Mouse (Mus musculus) hindbrain, embryonic 16.5 days (tissue): Measurements from ENCODE around the gene Cfi. TPM values are rescaled to one million over a fixed set of nuclear protein-coding genes. Genes with fewer than 3 reads are reported as not detected.

Experiments
- ATAC-seq: fragments of 200-750 bp; cut with Nextera tagmentation; 2 replicates; pipeline ENCODE4 v1.8.0; 2017; ENCODE audit warnings: moderate TSS enrichment, moderate library complexity
- H3K27ac ChIP-seq: fragments of 300-500 bp; sonication (generic); 2 replicates; pipeline ENCODE4 v1.5.1; 2014; ENCODE audit warnings: low read depth, mild to moderate bottlenecking, control low read depth, low read length, moderate library complexity
- H3K27me3 ChIP-seq: fragments of 300-500 bp; sonication (generic); replicated peaks from 2 replicates; pipeline ENCODE4 v1.6.1; 2014; ENCODE audit warnings: low read length; ENCODE audit not compliant: control insufficient read depth, insufficient read depth
- H3K36me3 ChIP-seq: fragments of 300-500 bp; sonication (generic); 2 replicates; pipeline ENCODE4 v1.6.1; 2014; ENCODE audit warnings: mild to moderate bottlenecking, low read length, moderate library complexity, mixed read lengths; ENCODE audit not compliant: control insufficient read depth, insufficient read depth
- H3K4me1 ChIP-seq: fragments of 300-500 bp; sonication (generic); 2 replicates; pipeline ENCODE4 v1.6.1; 2014; ENCODE audit warnings: low read depth, low read length; ENCODE audit not compliant: control insufficient read depth, insufficient read depth
- H3K4me2 ChIP-seq: fragments of 300-500 bp; sonication (generic); 2 replicates; pipeline ENCODE4 v1.6.1; 2014; ENCODE audit warnings: mild to moderate bottlenecking, low read length, control low read depth, moderate library complexity
- H3K4me3 ChIP-seq: fragments of 300-500 bp; sonication (generic); 2 replicates; pipeline ENCODE4 v1.5.1; 2014; ENCODE audit warnings: mild to moderate bottlenecking, low read length, control low read depth, moderate library complexity
- H3K9ac ChIP-seq: fragments of 300-500 bp; sonication (generic); 2 replicates; pipeline ENCODE4 v1.6.1; 2014; ENCODE audit warnings: low read depth, mild to moderate bottlenecking, control low read depth, low read length, moderate library complexity
- H3K9me3 ChIP-seq: fragments of 300-500 bp; sonication (generic); 2 replicates; pipeline ENCODE4 v1.6.1; 2014; ENCODE audit warnings: mild to moderate bottlenecking, low read length, moderate library complexity; ENCODE audit not compliant: control insufficient read depth
- WGBS: fragments of 180-500 bp; shearing (Covaris S2); extraction: QIAGEN DNeasy Blood & Tissue Kit; methylation state at CpG from one replicate; pipeline ENCODE4 v1.1.7; 2014; 5-methylcytosine and 5-hydroxymethylcytosine counted together
- polyA plus RNA-seq: library from polyadenylated mRNA; unstranded; fragments of >200 nt; fragmentation: Nextera tagmentation; extraction: Ambion mirVana; gene quantifications from 2 replicates; pipeline ENCODE4 v1.2.1, GENCODE M21; 2015

The Cfi gene
- polyA plus RNA-seq, 1 experiment from 2014 or later: 0.53 TPM

DNA sequence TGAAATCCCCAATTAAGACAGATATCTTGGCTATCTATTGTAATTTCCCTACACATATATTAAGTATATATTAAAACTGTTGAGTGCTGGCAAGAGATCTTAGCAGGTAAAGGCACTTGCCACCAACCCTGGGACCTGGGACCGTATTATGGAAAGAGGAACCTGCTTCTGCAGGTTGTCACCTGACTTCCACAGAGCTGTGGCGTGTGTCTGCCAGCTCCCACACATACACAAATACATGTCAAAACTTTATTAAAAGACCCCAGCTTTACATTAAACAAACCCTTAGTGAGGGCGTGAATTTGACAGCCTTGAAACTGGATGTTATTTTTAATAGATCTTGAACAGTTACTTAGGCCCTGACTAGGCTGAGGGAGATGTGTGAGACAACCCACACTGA, 67.7 kb downstream of the Cfi start:
- H3K9ac ChIP-seq: no peak overlapping the region
- no peak for ATAC-seq
- H3K4me1 ChIP-seq: peaks cover 8% of the 10 kb centered on the region
- H3K27me3 ChIP-seq: no peaks in the 10 kb centered on the region
- no peaks in the 10 kb centered on the region for H3K9me3 ChIP-seq
- H3K4me2 ChIP-seq: no peak overlapping the region
- no peak overlapping the region for H3K4me3 ChIP-seq
- H3K27ac ChIP-seq: no peak overlapping the region
- no peaks in the 10 kb centered on the region for H3K36me3 ChIP-seq
- WGBS: 97% methylated on average over 3 of the region's 3 CpGs

DNA sequence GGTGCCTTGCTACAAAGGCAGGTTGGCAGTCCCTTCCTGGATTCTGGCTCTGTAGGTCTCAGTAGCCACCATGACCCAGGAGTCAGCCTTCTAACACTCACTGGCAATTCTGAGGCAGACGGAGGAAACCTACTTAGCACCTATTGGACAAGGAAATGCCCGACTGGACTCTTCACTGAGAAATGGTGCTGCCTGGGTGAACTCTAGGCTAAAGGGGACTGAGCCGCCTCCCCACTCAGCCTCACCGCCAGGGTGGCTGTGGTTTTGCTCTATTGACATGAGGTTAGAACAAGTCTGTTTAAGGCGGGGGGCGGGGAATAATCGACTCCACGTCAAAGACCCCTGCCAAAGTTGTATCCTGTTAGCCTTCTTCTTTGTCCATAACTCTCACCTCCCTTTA, 68.2 kb downstream of the Cfi start:
- H3K27ac ChIP-seq: no peak overlapping the region
- no peak for ATAC-seq
- no peaks in the 10 kb centered on the region for H3K27me3 ChIP-seq
- H3K4me1 ChIP-seq: peaks cover 8% of the 10 kb centered on the region
- H3K4me2 ChIP-seq: no peak overlapping the region
- H3K4me3 ChIP-seq: no peak overlapping the region
- no peaks in the 10 kb centered on the region for H3K9me3 ChIP-seq
- no peak overlapping the region for H3K9ac ChIP-seq
- WGBS: 87% methylated on average over 8 of the region's 8 CpGs
- peaks cover 2% of the 10 kb centered on the region; the same call in 1 of the 2 replicates for H3K36me3 ChIP-seq

DNA sequence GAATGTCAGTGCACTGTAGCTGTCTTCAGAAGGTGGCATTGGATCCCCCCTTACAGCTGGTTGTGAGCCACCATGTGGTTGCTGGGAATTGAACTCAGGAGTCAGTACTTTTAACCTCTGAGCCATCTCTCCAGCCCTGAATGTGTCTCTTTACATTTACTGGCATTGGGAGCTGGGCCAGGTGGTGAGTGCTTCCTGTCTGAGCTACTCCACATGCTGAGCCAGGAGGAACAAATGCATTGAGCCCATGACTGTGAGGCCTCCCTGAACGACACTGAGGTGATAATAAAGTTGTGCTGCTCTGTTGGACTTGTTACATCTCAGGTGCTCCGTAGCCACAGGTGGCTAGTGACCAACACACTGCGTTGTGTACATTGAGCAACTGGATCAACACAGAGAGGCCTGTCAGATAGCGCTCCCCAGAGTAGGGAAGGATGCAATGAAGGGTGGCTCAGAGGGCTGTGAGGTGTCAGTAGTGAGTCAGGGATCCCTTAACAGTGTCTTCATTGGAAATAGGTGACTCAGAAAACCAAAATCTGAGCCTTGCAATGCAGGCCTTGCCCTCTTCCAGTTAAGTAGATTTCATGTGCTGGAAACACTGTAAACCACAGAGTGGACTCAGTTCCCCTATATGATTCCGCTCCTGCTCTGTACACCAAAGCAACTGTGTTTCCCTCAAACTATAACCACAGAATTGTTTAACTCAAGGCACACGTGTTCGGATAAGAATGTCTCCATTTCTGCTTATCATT, 68.9 kb downstream of the Cfi start:
- ATAC-seq: no peak
- Histone ChIP-seq H3K9me3 (no peaks in the 10 kb centered on the region), H3K4me3 (no peak overlapping the region), H3K9ac (no peak overlapping the region), H3K4me1 (peaks cover 8% of the 10 kb centered on the region), H3K36me3 (peaks cover 4% of the 10 kb centered on the region; the same call in 1 of the 2 replicates), H3K4me2 (no peak overlapping the region), H3K27ac (no peak overlapping the region), H3K27me3 (no peaks in the 10 kb centered on the region)
- 89% methylated on average over 7 of the region's 7 CpGs for WGBS

DNA sequence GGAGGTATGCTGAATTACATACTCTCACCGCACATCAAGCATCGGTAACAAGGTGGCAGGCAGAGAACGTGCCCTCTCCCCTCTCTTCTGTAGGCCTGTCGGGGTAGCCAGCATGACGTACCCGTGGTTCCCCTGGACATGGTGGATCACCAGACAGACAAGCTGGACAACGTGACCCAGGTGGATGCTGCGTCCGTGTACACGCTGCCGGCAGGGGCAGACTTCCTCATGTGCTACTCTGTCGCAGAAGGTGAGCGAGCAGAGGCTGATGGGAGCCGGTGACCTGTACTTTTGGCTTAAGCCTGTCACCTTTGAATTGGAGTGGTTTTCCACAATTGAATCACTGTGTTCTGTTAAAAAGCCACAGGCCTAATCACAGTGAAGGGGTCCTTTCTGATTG, 76.3 kb downstream of the Cfi start:
- Histone ChIP-seq H3K27ac (no peak overlapping the region), H3K36me3 (peaks cover 5% of the 10 kb centered on the region; the same call in 1 of the 2 replicates), H3K4me1 (no peaks in the 10 kb centered on the region), H3K9ac (no peak overlapping the region), H3K4me2 (no peak overlapping the region), H3K4me3 (no peak overlapping the region), H3K27me3 (no peaks in the 10 kb centered on the region), H3K9me3 (no peaks in the 10 kb centered on the region)
- ATAC-seq: no peak
- WGBS: 95% methylated on average over 14 of the region's 14 CpGs

DNA sequence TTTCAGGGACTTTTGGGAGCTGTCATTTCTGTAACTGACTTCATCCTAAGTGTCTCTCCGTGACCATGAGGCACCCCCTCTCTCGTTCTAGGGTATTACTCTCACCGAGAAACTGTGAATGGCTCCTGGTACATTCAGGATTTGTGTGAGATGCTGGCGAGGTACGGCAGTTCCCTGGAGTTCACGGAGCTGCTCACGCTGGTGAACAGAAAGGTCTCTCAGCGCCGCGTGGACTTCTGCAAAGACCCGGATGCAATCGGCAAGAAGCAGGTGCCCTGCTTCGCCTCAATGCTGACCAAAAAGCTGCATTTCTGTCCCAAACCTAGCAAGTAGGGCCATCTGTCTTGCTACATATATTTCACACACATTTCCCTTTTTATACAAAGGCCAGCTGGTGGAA, 77.6 kb downstream of the Cfi start:
- ATAC-seq: no peak
- Histone ChIP-seq H3K4me2 (no peak overlapping the region), H3K9me3 (no peaks in the 10 kb centered on the region), H3K4me3 (no peak overlapping the region), H3K4me1 (no peaks in the 10 kb centered on the region), H3K27me3 (no peaks in the 10 kb centered on the region), H3K27ac (no peak overlapping the region), H3K9ac (no peak overlapping the region), H3K36me3 (peaks cover 5% of the 10 kb centered on the region; the same call in 1 of the 2 replicates)
- 90% methylated on average over 13 of the region's 13 CpGs for WGBS

DNA sequence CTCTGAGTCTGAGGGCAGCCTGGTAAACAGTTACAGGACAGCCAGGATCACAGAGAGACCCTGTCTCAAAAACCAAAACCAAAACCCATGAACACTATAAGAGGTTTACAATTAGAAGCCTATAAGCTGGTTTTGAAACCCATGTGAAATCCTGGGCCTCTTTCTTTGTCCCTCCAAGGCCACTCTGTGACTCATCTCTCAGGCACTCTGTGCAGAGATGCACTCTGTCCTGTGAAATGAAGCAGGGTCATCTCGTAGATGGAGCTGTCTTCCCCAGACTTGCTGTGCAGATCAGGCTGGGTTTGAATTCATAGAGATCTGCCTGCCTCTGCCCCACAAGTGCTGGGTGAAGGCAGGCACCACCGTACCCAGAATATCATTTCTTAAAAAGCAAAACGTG, 81.7 kb downstream of the Cfi start:
- WGBS: 86% methylated on average over 3 of the region's 3 CpGs
- no peak overlapping the region for H3K9ac ChIP-seq
- no peaks in the 10 kb centered on the region for H3K27me3 ChIP-seq
- no peak for ATAC-seq
- no peaks in the 10 kb centered on the region for H3K4me1 ChIP-seq
- no peaks in the 10 kb centered on the region; the same call in 1 of the 2 replicates for H3K36me3 ChIP-seq
- no peaks in the 10 kb centered on the region for H3K9me3 ChIP-seq
- no peak overlapping the region for H3K4me3 ChIP-seq
- no peak overlapping the region for H3K27ac ChIP-seq
- no peak overlapping the region for H3K4me2 ChIP-seq

DNA sequence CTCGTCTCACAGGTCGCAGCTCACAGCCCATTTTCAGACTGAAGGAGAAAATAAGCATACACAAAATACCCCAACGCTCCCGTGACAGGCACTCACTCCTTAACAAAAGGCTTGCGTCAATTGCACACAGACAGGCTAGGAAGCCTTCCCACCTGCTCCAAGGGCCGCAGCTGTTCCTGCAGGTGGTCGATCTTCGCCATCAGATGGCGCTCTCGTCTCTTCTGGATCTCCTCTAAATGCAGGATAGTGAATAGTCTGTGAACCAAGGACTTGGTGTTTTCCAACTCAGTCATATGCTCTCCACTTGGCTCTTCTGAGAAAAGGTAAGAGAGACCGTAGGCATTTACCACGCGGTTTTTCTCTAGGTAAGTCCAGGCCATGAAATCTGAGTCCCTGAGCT, 82.8 kb downstream of the Cfi start:
- Histone ChIP-seq H3K4me1 (no peaks in the 10 kb centered on the region), H3K9me3 (no peaks in the 10 kb centered on the region), H3K9ac (no peak overlapping the region), H3K27ac (no peak overlapping the region), H3K4me3 (no peak overlapping the region), H3K27me3 (no peaks in the 10 kb centered on the region), H3K36me3 (no peaks in the 10 kb centered on the region; the same call in 1 of the 2 replicates), H3K4me2 (no peak overlapping the region)
- ATAC-seq: peak; percentile 94
- 15% methylated on average over 13 of the region's 13 CpGs for WGBS

DNA sequence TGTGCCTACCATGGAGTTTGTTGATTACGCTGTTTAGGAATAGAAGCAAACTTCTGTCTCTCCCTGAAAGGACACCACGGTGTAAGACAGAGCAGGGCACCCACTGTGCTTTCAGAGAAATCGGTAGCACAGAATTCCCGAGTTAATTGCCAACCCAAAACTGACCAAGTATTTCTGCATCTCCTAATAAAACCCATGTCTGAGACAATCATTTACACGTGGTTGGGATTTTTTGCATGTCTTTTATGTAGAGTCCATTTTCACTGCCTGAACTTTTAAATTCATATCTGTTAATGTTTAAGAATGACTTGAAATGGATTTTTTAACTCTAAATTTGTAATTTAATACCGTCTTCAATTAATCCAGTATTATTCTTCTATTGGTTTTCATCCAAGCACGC, 87.9 kb downstream of the Cfi start:
- H3K36me3 ChIP-seq: no peaks in the 10 kb centered on the region
- no peak overlapping the region for H3K9ac ChIP-seq
- H3K4me1 ChIP-seq: no peaks in the 10 kb centered on the region
- no peak overlapping the region for H3K4me3 ChIP-seq
- H3K4me2 ChIP-seq: no peak overlapping the region
- ATAC-seq: no peak
- no peak overlapping the region for H3K27ac ChIP-seq
- 92% methylated on average over 7 of the region's 7 CpGs for WGBS
- H3K9me3 ChIP-seq: no peaks in the 10 kb centered on the region
- H3K27me3 ChIP-seq: no peaks in the 10 kb centered on the region
